Mouse (Mus musculus) cortical plate, adult 2 months (tissue): ENCODE measurements around the gene Abca2.

Experiments used
- CTCF ChIP-seq: fragments of 200-500 bp; IDR thresholded peaks from 2 replicates; pipeline ENCODE4 v1.5.1; 2011; ENCODE audit warnings: mild to moderate bottlenecking, control low read depth, low read length; ENCODE audit not compliant: insufficient read depth; ENCODE audit errors: extremely low read depth
- POLR2A ChIP-seq: fragments of 200-500 bp; IDR thresholded peaks from 2 replicates; pipeline ENCODE4 v1.6.1; 2011; ENCODE audit warnings: mild to moderate bottlenecking, low read length, control low read depth; ENCODE audit not compliant: insufficient read depth; ENCODE audit errors: extremely low read depth

DNA sequence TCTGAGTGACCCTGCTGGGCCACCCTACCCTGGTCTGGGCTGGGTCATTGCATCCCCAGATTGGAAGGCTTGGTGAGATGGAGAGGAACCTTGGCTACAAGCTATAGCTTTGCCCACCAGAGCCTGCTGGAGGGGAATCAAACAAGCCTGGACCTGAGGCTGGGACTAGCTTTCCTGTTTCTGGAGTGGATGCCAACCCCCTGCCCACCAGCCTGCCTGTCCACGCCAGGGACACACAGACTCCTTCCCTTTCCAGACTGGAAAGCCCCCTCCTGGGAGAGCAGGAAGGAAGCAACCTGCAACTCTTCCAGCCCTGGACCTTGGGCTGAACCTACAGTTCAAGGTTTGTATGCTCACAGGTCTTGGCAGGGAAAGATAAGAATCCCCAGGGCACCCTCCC is 4.9 kb upstream of the Abca2 start:
- TF ChIP-seq POLR2A: no peak
- no peak for TF ChIP-seq CTCF
